Mouse (Mus musculus) midbrain, postnatal 0 days (tissue): ENCODE results near the gene Xrcc5. TPM values are rescaled to one million over a fixed set of nuclear protein-coding genes. Genes with fewer than 3 reads are reported as not detected.

Source experiments
- ATAC-seq: fragments of 200-750 bp; cut with Nextera tagmentation; 2 replicates; pipeline ENCODE4 v1.8.0; 2017; ENCODE audit warnings: moderate number of reproducible peaks, mild to moderate bottlenecking, moderate TSS enrichment, moderate library complexity; ENCODE audit not compliant: low FRiP score
- DNase-seq: peaks from one replicate; pipeline ENCODE4 v3.0.0-alpha.2; 2015; ENCODE audit warnings: low spot score
- H3K27ac ChIP-seq: fragments of 300-500 bp; sonication (generic); 2 replicates; pipeline ENCODE4 v1.5.1; 2014; ENCODE audit warnings: low read depth, mild to moderate bottlenecking, low read length, mixed read lengths
- H3K27me3 ChIP-seq: fragments of 300-500 bp; sonication (generic); 2 replicates; pipeline ENCODE4 v1.6.1; 2014; ENCODE audit warnings: low read length, control low read depth, mixed read lengths; ENCODE audit not compliant: insufficient read depth
- H3K36me3 ChIP-seq: fragments of 300-500 bp; sonication (generic); 2 replicates; pipeline ENCODE4 v1.6.1; 2014; ENCODE audit warnings: low read length, control low read depth, mixed read lengths; ENCODE audit not compliant: insufficient read depth
- H3K4me1 ChIP-seq: fragments of 300-500 bp; sonication (generic); 2 replicates; pipeline ENCODE4 v1.6.1; 2014; ENCODE audit warnings: mild to moderate bottlenecking, control low read depth, antibody characterized with exemption, low read length, mixed read lengths; ENCODE audit not compliant: insufficient read depth
- H3K4me2 ChIP-seq: fragments of 300-500 bp; sonication (generic); 2 replicates; pipeline ENCODE4 v1.6.1; 2014; ENCODE audit warnings: low read depth, mild to moderate bottlenecking, low read length, mixed read lengths; ENCODE audit not compliant: poor library complexity, severe bottlenecking
- H3K4me3 ChIP-seq: fragments of 300-500 bp; sonication (generic); 2 replicates; pipeline ENCODE4 v1.5.1; 2014; ENCODE audit warnings: low read depth, mild to moderate bottlenecking, low read length, moderate library complexity
- H3K9ac ChIP-seq: fragments of 300-500 bp; sonication (generic); replicated peaks from 2 replicates; pipeline ENCODE4 v1.6.1; 2014; ENCODE audit warnings: mild to moderate bottlenecking, low read length, moderate library complexity, mixed read lengths; ENCODE audit not compliant: poor library complexity, severe bottlenecking
- H3K9me3 ChIP-seq: fragments of 300-500 bp; sonication (generic); 2 replicates; pipeline ENCODE4 v1.6.1; 2016; ENCODE audit warnings: low read length, control low read depth
- CTCF ChIP-seq: IDR thresholded peaks from 2 replicates; pipeline ENCODE4 v1.5.1; 2016; ENCODE audit warnings: antibody characterized with exemption, mild to moderate bottlenecking
- WGBS: fragments of 180-500 bp; shearing (Covaris S2); extraction: QIAGEN DNeasy Blood & Tissue Kit; methylation state at CpG from one replicate; pipeline ENCODE4 v1.1.7; 2014; 5-methylcytosine and 5-hydroxymethylcytosine counted together
- polyA plus RNA-seq: library from polyadenylated mRNA; unstranded; fragments of >200 nt; fragmentation: Nextera tagmentation; extraction: Ambion mirVana; gene quantifications from 2 replicates; pipeline ENCODE4 v1.2.1, GENCODE M21; 2015
- total RNA-seq: library from RNA; depleted of rRNA; stranded (reverse); fragments of >200 nt; gene quantifications from 2 replicates; pipeline ENCODE4 v1.2.3, GENCODE M21; 2014

The Xrcc5 gene
- total and polyA plus RNA-seq, 2 experiments from 2014 or later = 8.3 to 11.1 TPM

DNA sequence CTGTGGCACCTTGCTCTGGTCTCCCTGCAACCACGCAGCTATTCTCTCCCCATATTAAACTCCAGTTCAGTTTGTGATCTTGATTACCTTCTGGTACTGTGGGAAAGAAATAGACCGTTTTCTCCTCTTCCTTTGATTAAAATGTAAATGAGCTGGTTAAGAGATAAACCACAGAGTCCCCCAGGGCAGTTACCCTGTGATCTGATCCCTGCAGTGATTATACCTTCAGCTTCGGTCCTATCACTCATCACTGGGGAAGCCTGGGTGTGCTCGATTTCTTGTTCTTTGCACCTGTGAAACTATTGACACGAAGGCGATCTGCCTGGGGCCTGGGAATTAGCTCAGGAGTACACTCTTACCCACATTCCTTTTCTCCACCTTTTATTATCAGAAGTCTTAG lies 40.7 kb downstream of the Xrcc5 start:
- no peak for TF ChIP-seq CTCF
- Histone ChIP-seq H3K4me2 (no peak overlapping the region), H3K36me3 (0 out of 2 replicates have a peak, but pooled peaks cover 7% of the 10 kb centered on the region), H3K27ac (no peak overlapping the region), H3K9ac (no peak overlapping the region), H3K9me3 (no peaks in the 10 kb centered on the region), H3K27me3 (no peaks in the 10 kb centered on the region), H3K4me1 (no peaks in the 10 kb centered on the region), H3K4me3 (no peak overlapping the region)
- WGBS = 64% methylated on average over 6 of the region's 6 CpGs
- DNase-seq = no peak
- ATAC-seq = no peak

DNA sequence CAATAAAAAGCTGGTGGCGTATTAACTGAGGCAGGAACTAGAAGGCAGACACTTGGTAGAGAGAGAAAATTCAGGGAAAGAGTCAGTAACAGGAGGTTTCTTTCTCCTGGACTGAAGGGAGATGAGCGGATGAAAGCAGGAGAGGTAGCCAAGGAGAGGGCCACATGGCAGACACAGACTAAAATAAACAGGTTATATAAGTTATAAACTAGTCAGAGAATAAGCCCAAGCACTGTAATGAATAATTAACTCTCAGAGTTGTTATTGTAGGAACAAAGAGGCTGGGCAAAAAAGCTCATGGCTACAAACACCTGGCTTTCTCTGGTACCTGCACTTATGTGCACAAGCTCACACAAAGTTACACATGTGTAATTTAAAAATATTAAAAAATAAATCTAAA lies 47.6 kb downstream of the Xrcc5 start:
- TF ChIP-seq CTCF = no peak
- Histone ChIP-seq H3K9ac (no peak overlapping the region), H3K4me3 (no peak overlapping the region), H3K4me1 (no peaks in the 10 kb centered on the region), H3K27me3 (no peaks in the 10 kb centered on the region), H3K27ac (no peak overlapping the region), H3K9me3 (no peaks in the 10 kb centered on the region), H3K4me2 (no peak overlapping the region), H3K36me3 (no peaks in the 10 kb centered on the region)
- no peak for DNase-seq
- no peak for ATAC-seq
- WGBS = 95% methylated on average over 2 of the region's 2 CpGs

DNA sequence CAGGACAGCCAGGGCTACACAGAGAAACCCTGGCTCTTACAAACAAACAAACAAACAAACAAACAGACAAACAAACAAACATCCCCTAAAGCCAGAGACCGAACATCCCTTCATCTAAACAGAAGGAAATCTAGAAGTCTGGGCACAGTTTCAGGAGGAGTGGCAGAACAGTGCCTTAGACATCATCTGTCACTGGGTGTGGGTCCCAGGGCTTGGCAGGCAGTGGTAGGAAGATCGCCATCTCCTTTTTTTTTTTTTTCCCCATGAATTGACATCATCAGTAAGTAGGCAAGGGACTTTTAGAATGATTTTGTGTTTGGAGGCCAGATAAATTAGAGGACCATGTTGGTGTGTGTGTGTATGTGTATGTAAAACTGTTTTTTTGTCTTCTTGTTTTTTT lies 51.0 kb downstream of the Xrcc5 start:
- H3K27ac ChIP-seq = no peak overlapping the region
- H3K9ac ChIP-seq = no peak overlapping the region
- no peak overlapping the region for H3K4me3 ChIP-seq
- no peaks in the 10 kb centered on the region for H3K36me3 ChIP-seq
- H3K4me1 ChIP-seq = no peaks in the 10 kb centered on the region
- ATAC-seq = no peak
- 86% methylated on average over 2 of the region's 2 CpGs for WGBS
- H3K9me3 ChIP-seq = no peaks in the 10 kb centered on the region
- no peaks in the 10 kb centered on the region for H3K27me3 ChIP-seq
- no peak for TF ChIP-seq CTCF
- no peak for DNase-seq
- no peak overlapping the region for H3K4me2 ChIP-seq

DNA sequence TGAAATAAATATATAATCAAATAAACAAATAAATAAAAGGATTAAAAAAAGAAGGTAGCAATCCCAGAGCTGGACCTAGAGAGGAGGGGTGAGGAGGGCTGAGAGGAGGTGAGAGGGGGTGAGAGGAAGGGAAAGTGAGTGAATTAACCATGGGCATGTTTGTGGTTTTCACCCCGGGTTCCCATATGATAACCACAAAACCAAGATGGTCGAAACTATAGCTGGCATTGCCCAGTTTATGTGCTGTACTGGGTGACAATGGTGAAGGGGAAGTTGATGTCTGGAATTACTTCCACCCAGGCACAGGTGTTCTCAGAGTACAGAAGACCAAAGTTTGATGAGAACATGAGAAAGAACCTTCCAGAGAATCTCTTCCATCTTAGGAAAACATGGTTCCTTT lies 52.2 kb downstream of the Xrcc5 start:
- ATAC-seq = no peak
- no peak for TF ChIP-seq CTCF
- Histone ChIP-seq H3K27ac (no peak overlapping the region), H3K4me2 (no peak overlapping the region), H3K4me1 (no peaks in the 10 kb centered on the region), H3K36me3 (no peaks in the 10 kb centered on the region), H3K27me3 (no peaks in the 10 kb centered on the region), H3K9me3 (no peaks in the 10 kb centered on the region), H3K4me3 (no peak overlapping the region), H3K9ac (no peak overlapping the region)
- WGBS = 96% methylated on average over 2 of the region's 2 CpGs
- no peak for DNase-seq

GRCm38 (mm10) chr1:72360809-72361208 lies 53.6 kb downstream of the Xrcc5 start:
- Histone ChIP-seq H3K9me3 (no peaks in the 10 kb centered on the region), H3K36me3 (no peaks in the 10 kb centered on the region), H3K27ac (no peak overlapping the region), H3K4me3 (no peak overlapping the region), H3K4me1 (no peaks in the 10 kb centered on the region), H3K4me2 (no peak overlapping the region), H3K9ac (no peak overlapping the region), H3K27me3 (no peaks in the 10 kb centered on the region)
- DNase-seq (no peak), ATAC-seq (no peak)
- 95% methylated on average over 4 of the region's 4 CpGs for WGBS
- no peak for TF ChIP-seq CTCF

DNA sequence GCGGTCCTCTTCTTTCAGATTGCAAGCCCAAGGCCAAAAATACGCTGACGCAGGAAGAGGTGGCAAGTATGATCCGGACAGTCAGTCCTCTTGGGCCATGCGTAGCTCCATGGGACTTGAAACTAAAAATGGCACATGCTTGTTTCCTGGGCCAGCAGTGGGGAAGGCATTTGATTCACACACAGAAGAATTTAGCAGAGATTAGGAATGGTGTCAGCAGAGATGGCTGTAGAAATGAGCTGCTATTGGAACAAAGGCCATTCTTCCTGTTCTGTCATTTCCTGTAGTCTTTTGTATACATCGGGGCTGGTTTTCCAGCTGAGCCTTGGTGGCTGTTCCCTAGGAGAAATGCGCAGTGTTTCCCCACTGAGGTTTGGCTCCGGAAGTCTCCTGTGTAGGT lies 57.4 kb downstream of the Xrcc5 start:
- no peak overlapping the region for H3K27ac ChIP-seq
- DNase-seq (no peak), ATAC-seq (no peak)
- H3K9ac ChIP-seq = no peak overlapping the region
- 83% methylated on average over 8 of the region's 8 CpGs for WGBS
- no peaks in the 10 kb centered on the region for H3K9me3 ChIP-seq
- TF ChIP-seq CTCF = no peak
- H3K27me3 ChIP-seq = no peaks in the 10 kb centered on the region
- no peaks in the 10 kb centered on the region for H3K36me3 ChIP-seq
- no peaks in the 10 kb centered on the region for H3K4me1 ChIP-seq
- no peak overlapping the region for H3K4me2 ChIP-seq
- H3K4me3 ChIP-seq = no peak overlapping the region
